Mouse (Mus musculus) limb, embryonic 15.5 days (tissue): Measurements from ENCODE around the gene Emc10. TPM values are rescaled to one million over a fixed set of nuclear protein-coding genes. Genes with fewer than 3 reads are reported as not detected.

Source experiments
- ATAC-seq: fragments of 200-750 bp; cut with Nextera tagmentation; 2 replicates; pipeline ENCODE4 v1.8.0; 2017; ENCODE audit warnings: low read depth, moderate TSS enrichment; ENCODE audit not compliant: insufficient number of reproducible peaks, low FRiP score, low TSS enrichment
- H3K27ac ChIP-seq: fragments of 300-500 bp; sonication (generic); 2 replicates; pipeline ENCODE4 v1.5.1; 2015; ENCODE audit warnings: moderate library complexity, mild to moderate bottlenecking, inconsistent platforms
- H3K27me3 ChIP-seq: fragments of 300-500 bp; sonication (generic); 2 replicates; pipeline ENCODE4 v1.6.1; 2015; ENCODE audit warnings: inconsistent platforms
- H3K36me3 ChIP-seq: fragments of 300-500 bp; sonication (generic); 2 replicates; pipeline ENCODE4 v1.6.1; 2015; ENCODE audit warnings: inconsistent platforms
- H3K4me1 ChIP-seq: fragments of 300-500 bp; sonication (generic); 2 replicates; pipeline ENCODE4 v1.6.1; 2015; ENCODE audit warnings: inconsistent platforms
- H3K4me2 ChIP-seq: fragments of 300-500 bp; sonication (generic); 2 replicates; pipeline ENCODE4 v1.6.1; 2015; ENCODE audit warnings: mild to moderate bottlenecking, inconsistent platforms
- H3K4me3 ChIP-seq: fragments of 300-500 bp; sonication (generic); 2 replicates; pipeline ENCODE4 v1.5.1; 2015; ENCODE audit warnings: mild to moderate bottlenecking, inconsistent platforms
- H3K9ac ChIP-seq: fragments of 300-500 bp; sonication (generic); 2 replicates; pipeline ENCODE4 v1.6.1; 2015; ENCODE audit warnings: inconsistent platforms
- H3K9me3 ChIP-seq: fragments of 300-500 bp; sonication (generic); 2 replicates; pipeline ENCODE4 v1.6.1; 2016; ENCODE audit warnings: inconsistent platforms
- WGBS: fragments of 180-500 bp; shearing (Covaris S2); methylation state at CpG from one replicate; pipeline ENCODE4 v1.1.7; 2015; 5-methylcytosine and 5-hydroxymethylcytosine counted together
- polyA plus RNA-seq: library from polyadenylated mRNA; unstranded; fragments of >200 nt; fragmentation: Nextera tagmentation; extraction: Ambion mirVana; gene quantifications from 2 replicates; pipeline ENCODE4 v1.2.1, GENCODE M21; 2015

The Emc10 gene
- polyA plus RNA-seq, 1 experiment from 2014 or later = 116 TPM

- Histone ChIP-seq H3K4me1 (no peaks in the 10 kb centered on the region), H3K27me3 (peaks cover 4% of the 10 kb centered on the region; the same call in 1 of the 2 replicates), H3K27ac (no peak overlapping the region), H3K36me3 (no peaks in the 10 kb centered on the region), H3K4me3 (no peak overlapping the region), H3K9me3 (no peaks in the 10 kb centered on the region), H3K9ac (no peak overlapping the region), H3K4me2 (no peak overlapping the region)
- 9% methylated on average over 3 of the region's 3 CpGs for WGBS
- ATAC-seq = no peak
Measured at GRCm38 (mm10) chr7:44453256-44453655, 43.1 kb downstream of the Emc10 start.

- 45% methylated on average over 12 of the region's 12 CpGs for WGBS
- no peak for ATAC-seq
- H3K4me2 ChIP-seq = no peak overlapping the region
- H3K27ac ChIP-seq = no peak overlapping the region
- H3K9me3 ChIP-seq = no peaks in the 10 kb centered on the region
- H3K4me1 ChIP-seq = peaks cover 22% of the 10 kb centered on the region
- peaks cover 69% of the 10 kb centered on the region for H3K27me3 ChIP-seq
- H3K36me3 ChIP-seq = no peaks in the 10 kb centered on the region
- H3K4me3 ChIP-seq = no peak overlapping the region
- no peak overlapping the region for H3K9ac ChIP-seq
Measured at GRCm38 (mm10) chr7:44446070-44446855, 50.1 kb downstream of the Emc10 start.

GRCm38 (mm10) chr7:44445528-44445923 lies 50.8 kb downstream of the Emc10 start:
- no peak overlapping the region for H3K4me2 ChIP-seq
- H3K27me3 ChIP-seq = peaks cover 76% of the 10 kb centered on the region
- H3K4me3 ChIP-seq = no peak overlapping the region
- peaks cover 22% of the 10 kb centered on the region for H3K4me1 ChIP-seq
- H3K27ac ChIP-seq = no peak overlapping the region
- no peak overlapping the region for H3K9ac ChIP-seq
- 19% methylated on average over 7 of the region's 7 CpGs for WGBS
- no peaks in the 10 kb centered on the region for H3K36me3 ChIP-seq
- no peaks in the 10 kb centered on the region for H3K9me3 ChIP-seq
- ATAC-seq = no peak

- Histone ChIP-seq H3K4me3 (no peak overlapping the region), H3K27ac (no peak overlapping the region), H3K27me3 (peaks cover 82% of the 10 kb centered on the region), H3K4me2 (no peak overlapping the region), H3K9ac (no peak overlapping the region), H3K4me1 (peaks cover 22% of the 10 kb centered on the region), H3K36me3 (no peaks in the 10 kb centered on the region), H3K9me3 (no peaks in the 10 kb centered on the region)
- ATAC-seq = no peak
- 10% methylated on average over 29 of the region's 29 CpGs for WGBS
Measured at GRCm38 (mm10) chr7:44444886-44445527, 51.3 kb downstream of the Emc10 start.

GRCm38 (mm10) chr7:44443268-44444173 lies 52.8 kb downstream of the Emc10 start:
- H3K36me3 ChIP-seq = no peaks in the 10 kb centered on the region
- H3K27ac ChIP-seq = no peak overlapping the region
- no peak overlapping the region for H3K9ac ChIP-seq
- peaks cover 22% of the 10 kb centered on the region for H3K4me1 ChIP-seq
- peak overlapping the region; percentile 20; the same call in 1 of the 2 replicates for H3K4me2 ChIP-seq
- 8% methylated on average over 20 of the region's 20 CpGs for WGBS
- H3K4me3 ChIP-seq = peak overlapping the region; percentile 29
- H3K9me3 ChIP-seq = no peaks in the 10 kb centered on the region
- no peak for ATAC-seq
- peaks cover 87% of the 10 kb centered on the region for H3K27me3 ChIP-seq

GRCm38 (mm10) chr7:44442407-44442821 lies 53.9 kb downstream of the Emc10 start:
- peaks cover 22% of the 10 kb centered on the region for H3K4me1 ChIP-seq
- no peak overlapping the region for H3K9ac ChIP-seq
- peaks cover 90% of the 10 kb centered on the region for H3K27me3 ChIP-seq
- ATAC-seq = no peak
- H3K36me3 ChIP-seq = no peaks in the 10 kb centered on the region
- no peak overlapping the region for H3K27ac ChIP-seq
- no peaks in the 10 kb centered on the region for H3K9me3 ChIP-seq
- peak overlapping the region; percentile 41 for H3K4me2 ChIP-seq
- peak overlapping the region; percentile 29 for H3K4me3 ChIP-seq
- 3% methylated on average over 14 of the region's 14 CpGs for WGBS

- under 1% methylated on average over 12 of the region's 14 CpGs for WGBS
- Histone ChIP-seq H3K9ac (0 out of 2 replicates have a peak overlapping the region, but pooled peaks have one; percentile 23), H3K27me3 (peaks cover 89% of the 10 kb centered on the region), H3K4me1 (peaks cover 22% of the 10 kb centered on the region), H3K4me3 (peak overlapping the region; percentile 29), H3K36me3 (no peaks in the 10 kb centered on the region), H3K9me3 (no peaks in the 10 kb centered on the region), H3K4me2 (peak overlapping the region; percentile 41), H3K27ac (no peak overlapping the region)
- ATAC-seq = no peak
Measured at GRCm38 (mm10) chr7:44441648-44442109, 54.6 kb downstream of the Emc10 start.

GRCm38 (mm10) chr7:44441180-44441579 lies 55.1 kb downstream of the Emc10 start:
- Histone ChIP-seq H3K9me3 (no peaks in the 10 kb centered on the region), H3K27ac (no peak overlapping the region), H3K4me1 (peaks cover 22% of the 10 kb centered on the region), H3K36me3 (no peaks in the 10 kb centered on the region), H3K9ac (no peak overlapping the region), H3K27me3 (peaks cover 85% of the 10 kb centered on the region), H3K4me2 (no peak overlapping the region), H3K4me3 (0 out of 2 replicates have a peak overlapping the region, but pooled peaks have one; percentile 29)
- 17% methylated on average over 1 of the region's 1 CpGs for WGBS
- no peak for ATAC-seq

- H3K9ac ChIP-seq = no peak overlapping the region
- no peak for ATAC-seq
- no peaks in the 10 kb centered on the region for H3K9me3 ChIP-seq
- H3K4me1 ChIP-seq = peaks cover 22% of the 10 kb centered on the region
- peaks cover 85% of the 10 kb centered on the region for H3K27me3 ChIP-seq
- 100% methylated on average over 1 of the region's 1 CpGs for WGBS
- no peak overlapping the region for H3K4me2 ChIP-seq
- H3K4me3 ChIP-seq = no peak overlapping the region
- H3K36me3 ChIP-seq = no peaks in the 10 kb centered on the region
- no peak overlapping the region for H3K27ac ChIP-seq
Measured at GRCm38 (mm10) chr7:44440479-44440878, 55.9 kb downstream of the Emc10 start.
